Mouse (Mus musculus) hindbrain, embryonic 11.5 days (tissue): ENCODE measurements around the gene Unk. TPM values are rescaled to one million over a fixed set of nuclear protein-coding genes. Genes with fewer than 3 reads are reported as not detected.
"Not testable (repeated sequence)": the region's sequence is repeated elsewhere in the genome, so short reads cannot be mapped to it uniquely, and the experiment has no call there.

ENCODE experiments used
- ATAC-seq: fragments of 200-750 bp; cut with Nextera tagmentation; 2 replicates; pipeline ENCODE4 v1.8.0; 2017; ENCODE audit warnings: mild to moderate bottlenecking, moderate TSS enrichment, moderate library complexity; ENCODE audit not compliant: low FRiP score
- DNase-seq: peaks from one replicate; pipeline ENCODE4 v3.0.0-alpha.2; 2015; ENCODE audit warnings: low spot score
- H3K27ac ChIP-seq: fragments of 300-500 bp; sonication (generic); 2 replicates; pipeline ENCODE4 v1.5.1; 2014; ENCODE audit warnings: mild to moderate bottlenecking, low read depth, low read length
- H3K27me3 ChIP-seq: fragments of 300-500 bp; sonication (generic); 2 replicates; pipeline ENCODE4 v1.6.1; 2014; ENCODE audit warnings: mild to moderate bottlenecking, low read length, moderate library complexity, mixed read lengths; ENCODE audit not compliant: control insufficient read depth, insufficient read depth
- H3K36me3 ChIP-seq: fragments of 300-500 bp; sonication (generic); 2 replicates; pipeline ENCODE4 v1.6.1; 2014; ENCODE audit warnings: mild to moderate bottlenecking, low read length, moderate library complexity, mixed read lengths; ENCODE audit not compliant: control insufficient read depth, insufficient read depth
- H3K4me1 ChIP-seq: fragments of 300-500 bp; sonication (generic); replicated peaks from 2 replicates; pipeline ENCODE4 v1.6.1; 2014; ENCODE audit warnings: low read length, mixed read lengths; ENCODE audit not compliant: control insufficient read depth, insufficient read depth
- H3K4me2 ChIP-seq: fragments of 300-500 bp; sonication (generic); replicated peaks from 2 replicates; pipeline ENCODE4 v1.6.1; 2014; ENCODE audit warnings: mild to moderate bottlenecking, low read depth, low read length
- H3K4me3 ChIP-seq: fragments of 300-500 bp; sonication (generic); 2 replicates; pipeline ENCODE4 v1.5.1; 2014; ENCODE audit warnings: low read depth, low read length
- H3K9ac ChIP-seq: fragments of 300-500 bp; sonication (generic); 2 replicates; pipeline ENCODE4 v1.6.1; 2014; ENCODE audit warnings: low read depth, low read length
- H3K9me3 ChIP-seq: fragments of 300-500 bp; sonication (generic); 2 replicates; pipeline ENCODE4 v1.6.1; 2016; ENCODE audit warnings: low read length; ENCODE audit not compliant: control insufficient read depth
- WGBS: fragments of 180-500 bp; shearing (Covaris S2); extraction: QIAGEN DNeasy Blood & Tissue Kit; methylation state at CpG from one replicate; pipeline ENCODE4 v1.1.7; 2014; 5-methylcytosine and 5-hydroxymethylcytosine counted together
- polyA plus RNA-seq: library from polyadenylated mRNA; unstranded; fragments of >200 nt; fragmentation: Nextera tagmentation; extraction: Ambion mirVana; gene quantifications from 2 replicates; pipeline ENCODE4 v1.2.1, GENCODE M21; 2014

The Unk gene
- polyA plus RNA-seq, 1 experiment from 2014 or later, result 26.9 TPM

GRCm38 (mm10) chr11:116014821-116015220 lies 15.3 kb upstream of the Unk start:
- DNase-seq, result no peak
- Histone ChIP-seq H3K4me3 (no peak overlapping the region), H3K9me3 (no peaks in the 10 kb centered on the region), H3K4me2 (no peak overlapping the region), H3K36me3 (no peaks in the 10 kb centered on the region), H3K27me3 (no peaks in the 10 kb centered on the region), H3K27ac (no peak overlapping the region), H3K4me1 (no peaks in the 10 kb centered on the region; the same call in 1 of the 2 replicates), H3K9ac (no peak overlapping the region)
- 72% methylated on average over 8 of the region's 8 CpGs for WGBS
- no peak for ATAC-seq

DNA sequence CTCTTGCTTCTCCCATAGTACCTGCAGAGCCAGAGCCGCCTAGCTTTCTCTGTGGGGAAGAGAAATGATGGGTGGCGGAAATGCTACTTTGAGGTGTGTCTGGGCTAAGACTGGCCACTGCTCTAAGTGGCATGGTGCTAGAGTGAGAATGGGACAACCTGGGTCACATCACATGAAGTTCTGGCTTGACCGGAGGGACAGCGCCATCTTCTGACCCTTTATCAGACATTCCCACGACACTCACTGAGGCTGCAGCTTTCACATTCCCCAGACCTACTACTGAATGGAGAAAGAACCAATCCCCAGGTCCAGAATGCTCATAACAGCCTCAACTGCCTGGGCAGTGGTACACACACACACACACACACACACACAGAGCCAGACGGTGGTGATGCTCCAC lies 12.0 kb upstream of the Unk start:
- no peak overlapping the region for H3K4me3 ChIP-seq
- no peak overlapping the region for H3K4me2 ChIP-seq
- H3K36me3 ChIP-seq, result no peaks in the 10 kb centered on the region
- no peaks in the 10 kb centered on the region for H3K27me3 ChIP-seq
- whole genome bisulfite sequencing, result 23% methylated on average over 6 of the region's 6 CpGs
- H3K27ac ChIP-seq, result no peak overlapping the region
- ATAC-seq (no peak), DNase-seq (peak; percentile 58)
- H3K4me1 ChIP-seq, result no peaks in the 10 kb centered on the region
- H3K9ac ChIP-seq, result no peak overlapping the region
- no peaks in the 10 kb centered on the region for H3K9me3 ChIP-seq

DNA sequence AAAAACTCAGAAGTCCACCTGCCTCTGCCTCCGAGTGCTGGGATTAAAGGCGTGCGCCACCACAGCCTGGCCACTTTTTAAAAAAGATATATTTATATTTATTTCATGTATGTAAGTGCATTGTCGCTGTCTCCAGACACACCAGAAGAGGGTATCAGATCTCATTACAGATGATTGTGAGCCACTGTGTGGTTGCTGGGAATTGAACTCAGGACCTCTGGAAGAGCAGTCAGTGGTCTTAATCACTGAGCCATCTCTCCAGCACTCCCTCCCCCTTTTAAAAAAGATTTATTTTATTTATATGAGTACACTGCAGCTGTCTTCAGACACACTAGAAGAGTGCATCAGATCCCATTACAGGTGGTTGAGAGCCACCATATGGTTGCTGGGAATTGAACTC lies 11.3 kb upstream of the Unk start:
- H3K27me3 ChIP-seq, H3K4me2 ChIP-seq, H3K36me3 ChIP-seq, H3K9me3 ChIP-seq, ATAC-seq, H3K27ac ChIP-seq, H3K4me3 ChIP-seq, H3K4me1 ChIP-seq, DNase-seq, H3K9ac ChIP-seq: not testable (repeated sequence)
- WGBS, result 90% methylated on average over 4 of the region's 4 CpGs

DNA sequence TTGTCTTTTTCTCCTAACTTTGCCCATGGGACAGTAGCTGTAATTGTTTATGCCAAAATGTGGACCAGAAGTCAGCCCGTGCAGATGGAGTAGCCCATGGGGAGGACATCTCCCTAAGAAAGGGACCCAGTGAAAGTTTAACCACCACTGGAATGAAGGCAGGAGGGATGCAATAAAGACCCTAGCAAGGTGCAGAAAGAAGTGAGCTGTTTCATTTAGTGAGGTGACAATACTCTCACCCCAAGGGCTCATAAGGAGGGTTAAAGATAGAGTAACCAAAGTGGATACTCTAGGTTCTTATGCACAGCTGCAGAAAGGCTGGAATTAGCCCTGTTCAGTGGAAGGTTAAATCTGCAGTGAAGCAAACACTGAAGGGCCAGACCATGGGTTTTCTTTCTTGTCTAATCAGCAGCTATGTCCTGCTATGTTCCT lies 10.7 kb upstream of the Unk start:
- Histone ChIP-seq H3K27me3 (no peaks in the 10 kb centered on the region), H3K9ac (no peak overlapping the region), H3K9me3 (no peaks in the 10 kb centered on the region), H3K4me2 (no peak overlapping the region), H3K27ac (no peak overlapping the region), H3K4me3 (no peak overlapping the region), H3K36me3 (no peaks in the 10 kb centered on the region), H3K4me1 (no peaks in the 10 kb centered on the region)
- DNase-seq, result peak; percentile 41
- 48% methylated on average over 1 of the region's 1 CpGs for WGBS
- no peak for ATAC-seq

GRCm38 (mm10) chr11:116019976-116020411 lies 10.1 kb upstream of the Unk start:
- DNase-seq, result peak; percentile 57
- WGBS, result 78% methylated on average over 2 of the region's 2 CpGs
- H3K27ac ChIP-seq, result no peak overlapping the region

DNA sequence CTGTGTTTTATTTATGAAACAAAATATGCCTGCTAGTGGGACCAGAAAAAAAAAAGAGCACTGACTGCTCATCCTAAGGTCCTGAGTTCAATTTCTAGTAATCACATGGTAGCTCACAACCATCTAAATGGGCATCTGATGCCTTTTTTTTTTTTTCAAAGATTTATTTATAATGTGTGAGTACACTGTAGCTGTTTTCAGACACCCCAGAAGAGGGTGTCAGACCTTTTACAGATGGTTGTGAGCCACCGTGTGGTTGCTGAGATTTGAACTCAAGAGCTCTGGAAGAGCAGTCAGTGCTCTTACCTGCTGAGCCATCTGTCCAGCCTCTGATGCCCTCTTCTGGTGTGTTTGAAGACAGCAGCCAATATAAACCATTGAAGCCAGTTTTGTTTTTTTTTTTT lies 9.6 kb upstream of the Unk start:
- no peak overlapping the region for H3K27ac ChIP-seq
- H3K36me3 ChIP-seq, result no peaks in the 10 kb centered on the region
- H3K4me3 ChIP-seq, result no peak overlapping the region
- H3K4me1 ChIP-seq, result no peaks in the 10 kb centered on the region
- ATAC-seq, result no peak
- no peaks in the 10 kb centered on the region for H3K9me3 ChIP-seq
- no peak overlapping the region for H3K9ac ChIP-seq
- no peaks in the 10 kb centered on the region for H3K27me3 ChIP-seq
- WGBS, result 67% methylated on average over 1 of the region's 1 CpGs
- no peak overlapping the region for H3K4me2 ChIP-seq
- DNase-seq, result peak; percentile 54

More at GRCm38 (mm10) chr11:116019976-116020411, 10.1 kb upstream of the Unk start:
- no peaks in the 10 kb centered on the region for H3K9me3 ChIP-seq
- no peak overlapping the region for H3K9ac ChIP-seq
- no peaks in the 10 kb centered on the region for H3K36me3 ChIP-seq
- no peak for ATAC-seq
- H3K27me3 ChIP-seq, result no peaks in the 10 kb centered on the region
- no peak overlapping the region for H3K4me3 ChIP-seq
- no peak overlapping the region for H3K4me2 ChIP-seq
- no peaks in the 10 kb centered on the region for H3K4me1 ChIP-seq

- Histone ChIP-seq H3K27me3 (no peaks in the 10 kb centered on the region), H3K4me1 (no peaks in the 10 kb centered on the region), H3K27ac (no peak overlapping the region), H3K4me2 (no peak overlapping the region), H3K9me3 (no peaks in the 10 kb centered on the region), H3K36me3 (no peaks in the 10 kb centered on the region), H3K9ac (no peak overlapping the region), H3K4me3 (no peak overlapping the region)
- WGBS, result 88% methylated on average over 6 of the region's 6 CpGs
- ATAC-seq (no peak), DNase-seq (peak; percentile 48)
These were observed 8.5 kb upstream of the Unk start for GRCm38 (mm10) chr11:116021328-116022220.

DNA sequence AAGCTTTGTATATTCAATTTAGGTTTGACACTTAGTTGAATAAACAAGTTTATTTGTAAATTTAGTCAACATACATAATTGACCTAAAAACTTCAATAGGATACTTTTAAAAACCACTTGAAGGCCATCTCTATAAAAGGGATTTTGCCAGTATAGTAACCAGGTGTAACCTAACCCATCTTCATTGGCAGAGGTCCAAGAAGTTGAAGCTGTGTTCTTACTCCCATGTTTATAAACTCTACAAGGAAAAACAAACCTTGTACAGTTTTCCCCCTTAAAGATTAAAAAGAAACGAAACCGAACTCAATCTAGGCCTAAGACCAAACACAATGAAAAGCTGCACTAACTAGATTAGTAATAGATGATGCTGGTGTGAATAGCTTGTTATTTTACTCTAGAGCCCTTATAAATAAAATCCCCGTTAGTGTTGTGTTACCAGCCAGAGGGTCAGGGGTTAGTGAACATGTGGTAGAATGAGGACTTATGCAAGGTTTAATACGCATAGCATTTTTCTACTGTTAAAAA lies 7.8 kb upstream of the Unk start:
- no peak overlapping the region for H3K27ac ChIP-seq
- no peaks in the 10 kb centered on the region for H3K9me3 ChIP-seq
- no peak for DNase-seq
- H3K27me3 ChIP-seq, result no peaks in the 10 kb centered on the region
- no peaks in the 10 kb centered on the region for H3K4me1 ChIP-seq
- H3K9ac ChIP-seq, result no peak overlapping the region
- peak overlapping the region; percentile 39 for H3K4me2 ChIP-seq
- H3K4me3 ChIP-seq, result peak overlapping the region; percentile 26
- no peak for ATAC-seq
- H3K36me3 ChIP-seq, result no peaks in the 10 kb centered on the region
- WGBS, result 83% methylated on average over 4 of the region's 4 CpGs
